Mouse (Mus musculus) E14TG2a.4 (cell line): ENCODE measurements around the gene Focad.

Experiments used
- H3K27me3 ChIP-seq: 2 replicates; pipeline ENCODE4 v1.6.1; 2014; ENCODE audit warnings: low read length, control low read depth; ENCODE audit not compliant: insufficient read depth
- H3K36me3 ChIP-seq: 2 replicates; pipeline ENCODE4 v1.6.1; 2014; ENCODE audit warnings: low read length, control low read depth; ENCODE audit not compliant: insufficient read depth
- H3K4me1 ChIP-seq: replicated peaks from 2 replicates; pipeline ENCODE4 v1.6.1; 2014; ENCODE audit warnings: low read depth, low read length, control low read depth
- H3K4me3 ChIP-seq: replicated peaks from 2 replicates; pipeline ENCODE4 v1.5.1; 2014; ENCODE audit warnings: mild to moderate bottlenecking, low read length
- H3K9me3 ChIP-seq: 2 replicates; pipeline ENCODE4 v1.6.1; 2014; ENCODE audit warnings: low read length, control low read depth
- CTCF ChIP-seq: conservative IDR thresholded peaks from 2 replicates; pipeline ENCODE4 v1.5.1; 2014; ENCODE audit warnings: low read length
- NANOG ChIP-seq: IDR thresholded peaks from 2 replicates; pipeline ENCODE4 v1.6.1; 2014; ENCODE audit warnings: borderline replicate concordance, low read length, mixed read lengths
- POU5F1 ChIP-seq: IDR thresholded peaks from 2 replicates; pipeline ENCODE4 v1.6.1; 2014; ENCODE audit warnings: low read length, borderline replicate concordance

Gene Focad

DNA sequence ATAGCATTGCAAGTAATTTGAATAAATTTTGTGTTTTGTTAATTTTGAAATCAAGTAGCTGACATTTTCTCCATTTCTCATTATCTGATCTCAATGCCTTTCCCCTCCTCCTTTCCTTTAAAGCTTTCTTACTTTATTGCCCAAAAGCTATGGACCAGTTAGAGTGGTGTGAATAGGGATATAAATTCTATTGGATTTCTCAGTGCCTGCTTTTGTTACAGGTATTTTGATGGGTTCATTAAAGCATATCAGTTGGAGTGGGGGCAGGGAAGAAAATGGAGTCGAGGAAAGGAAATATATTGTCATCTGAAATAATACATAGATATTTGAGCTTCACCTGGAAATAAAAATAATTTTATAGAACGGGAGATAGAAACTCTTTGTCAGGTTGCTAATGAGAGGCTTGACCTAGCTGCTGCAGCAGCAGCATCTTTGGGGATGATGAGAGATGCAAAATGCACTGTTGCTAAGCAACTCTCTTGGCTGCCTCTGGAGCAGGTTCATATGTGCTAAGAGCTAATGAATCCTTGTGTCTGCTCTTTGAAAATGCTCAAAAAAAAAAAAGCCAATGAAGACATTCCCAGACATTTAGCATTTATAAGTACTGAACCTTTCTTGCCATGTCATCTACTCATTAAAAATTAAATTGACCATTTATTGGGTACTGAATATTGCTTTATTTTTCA, 116.9 kb downstream of the Focad start:
- TF ChIP-seq CTCF (no peak), POU5F1 (no peak), NANOG (no peak)
- no peaks in the 10 kb centered on the region for H3K27me3 ChIP-seq
- H3K4me3 ChIP-seq: no peak overlapping the region
- H3K9me3 ChIP-seq: no peaks in the 10 kb centered on the region
- H3K4me1 ChIP-seq: no peaks in the 10 kb centered on the region
- H3K36me3 ChIP-seq: no peaks in the 10 kb centered on the region

DNA sequence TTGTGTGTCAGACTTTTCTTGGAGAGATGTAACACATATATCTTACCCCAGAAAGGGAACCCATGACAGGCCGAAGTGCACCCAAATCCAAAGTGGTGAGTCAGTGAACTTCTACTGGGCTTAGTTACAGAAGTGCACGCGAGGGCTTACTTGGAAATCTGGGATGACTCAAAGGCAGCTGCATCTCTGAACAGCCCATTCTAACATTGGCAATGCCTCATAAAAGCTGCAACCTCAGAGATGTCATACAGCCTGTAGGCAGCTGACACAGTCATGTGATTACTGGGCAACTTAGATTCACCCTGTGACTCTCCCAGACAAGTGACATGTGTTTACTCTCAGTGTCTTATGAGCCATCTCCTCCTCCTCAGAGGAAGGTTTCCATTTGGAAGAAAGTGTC, 119.5 kb downstream of the Focad start:
- Histone ChIP-seq H3K4me3 (no peak overlapping the region), H3K36me3 (no peaks in the 10 kb centered on the region), H3K4me1 (no peaks in the 10 kb centered on the region), H3K27me3 (no peaks in the 10 kb centered on the region), H3K9me3 (no peaks in the 10 kb centered on the region)
- TF ChIP-seq CTCF: no peak
- TF ChIP-seq POU5F1: no peak
- no peak for TF ChIP-seq NANOG

DNA sequence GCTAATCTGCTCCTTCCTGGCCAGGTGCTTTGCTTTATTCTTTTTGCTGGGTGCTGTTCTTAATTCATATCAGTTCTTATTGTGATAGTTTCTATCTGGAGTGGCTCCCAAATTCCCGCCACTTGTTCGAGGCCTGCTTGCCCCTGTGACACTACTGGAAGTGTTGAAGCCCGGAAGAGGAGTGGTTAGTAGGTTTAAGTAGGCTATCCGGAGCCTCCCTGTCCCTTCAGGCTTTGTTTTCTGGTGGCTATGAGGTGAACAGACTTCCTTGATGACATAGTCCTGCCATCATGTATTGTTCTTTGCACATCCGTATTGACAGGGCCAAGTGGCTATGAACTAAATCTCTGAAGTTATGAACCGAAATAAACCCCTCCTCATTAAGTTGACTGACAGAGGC, 123.9 kb downstream of the Focad start:
- no peaks in the 10 kb centered on the region for H3K27me3 ChIP-seq
- TF ChIP-seq POU5F1 (no peak), NANOG (no peak), CTCF (no peak)
- H3K4me1 ChIP-seq: no peaks in the 10 kb centered on the region
- no peaks in the 10 kb centered on the region for H3K36me3 ChIP-seq
- no peak overlapping the region for H3K4me3 ChIP-seq
- H3K9me3 ChIP-seq: no peaks in the 10 kb centered on the region

DNA sequence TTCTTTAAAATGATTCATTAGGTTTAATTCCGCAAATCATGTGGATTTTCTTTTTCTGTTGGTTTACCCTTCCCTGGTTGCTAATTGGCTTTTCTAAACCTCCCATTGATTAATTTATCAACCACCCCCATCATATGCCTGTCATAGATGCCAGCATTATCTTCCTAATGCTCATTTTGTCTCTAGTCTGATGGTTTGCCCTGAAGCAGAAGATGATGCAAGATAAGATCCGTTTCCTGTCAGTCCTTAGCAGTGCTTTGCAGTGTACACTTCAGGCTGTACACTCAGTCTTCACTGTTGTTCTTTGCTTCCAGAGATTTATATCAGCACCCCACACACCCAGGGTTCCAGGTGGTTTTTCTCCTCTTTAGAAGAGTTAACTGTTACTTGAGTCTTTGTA, 124.4 kb downstream of the Focad start:
- TF ChIP-seq CTCF (no peak), POU5F1 (no peak), NANOG (no peak)
- Histone ChIP-seq H3K27me3 (no peaks in the 10 kb centered on the region), H3K4me1 (no peaks in the 10 kb centered on the region), H3K4me3 (no peak overlapping the region), H3K9me3 (no peaks in the 10 kb centered on the region), H3K36me3 (no peaks in the 10 kb centered on the region)

DNA sequence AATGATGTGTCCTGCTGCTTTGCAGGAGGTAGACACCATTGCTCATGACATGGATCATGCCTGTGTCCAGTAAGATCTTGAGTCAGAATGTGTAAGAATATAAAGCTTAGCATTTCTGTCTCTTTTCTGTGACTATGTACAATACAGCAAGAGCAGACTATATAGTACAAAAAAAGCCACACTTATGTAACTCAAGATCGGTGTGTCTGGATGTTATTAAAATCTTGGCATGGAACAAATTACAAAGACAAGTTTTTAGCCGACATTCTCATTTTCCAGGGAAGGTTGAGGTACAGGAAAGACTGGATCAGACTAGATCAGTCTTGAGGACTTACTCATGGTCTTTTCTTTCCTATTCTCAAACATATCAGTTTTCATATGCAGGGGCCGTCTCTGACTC, 136.9 kb downstream of the Focad start:
- Histone ChIP-seq H3K4me3 (no peak overlapping the region), H3K36me3 (no peaks in the 10 kb centered on the region)

DNA sequence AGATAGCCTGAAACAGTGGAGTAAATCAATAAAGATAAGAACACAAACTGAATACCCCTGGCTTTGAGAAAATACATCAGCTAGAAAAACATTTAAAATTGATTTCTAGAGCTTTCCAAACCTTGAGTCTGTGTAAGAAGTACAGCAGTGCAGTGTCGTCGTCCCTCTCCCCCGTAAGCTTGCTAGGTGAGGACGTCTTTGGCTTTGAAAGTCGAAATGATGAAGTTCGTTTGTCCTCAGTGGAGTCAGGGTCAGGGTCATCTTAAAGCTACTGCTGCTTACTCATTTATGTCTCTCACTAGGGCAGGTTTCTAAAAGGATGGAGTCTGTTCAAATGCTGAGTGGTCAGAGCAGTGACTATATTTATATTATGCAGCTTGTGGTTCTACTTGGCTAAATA, 141.5 kb downstream of the Focad start:
- Histone ChIP-seq H3K27me3 (no peaks in the 10 kb centered on the region), H3K4me1 (no peaks in the 10 kb centered on the region), H3K4me3 (no peak overlapping the region), H3K36me3 (no peaks in the 10 kb centered on the region), H3K9me3 (no peaks in the 10 kb centered on the region)
- TF ChIP-seq NANOG (no peak), CTCF (no peak), POU5F1 (no peak)

More for the DNA sequence above, 136.9 kb downstream of the Focad start:
- H3K27me3 ChIP-seq: no peaks in the 10 kb centered on the region
- H3K4me1 ChIP-seq: no peaks in the 10 kb centered on the region
- H3K9me3 ChIP-seq: no peaks in the 10 kb centered on the region
- TF ChIP-seq POU5F1: no peak
- TF ChIP-seq NANOG: no peak
- no peak for TF ChIP-seq CTCF

DNA sequence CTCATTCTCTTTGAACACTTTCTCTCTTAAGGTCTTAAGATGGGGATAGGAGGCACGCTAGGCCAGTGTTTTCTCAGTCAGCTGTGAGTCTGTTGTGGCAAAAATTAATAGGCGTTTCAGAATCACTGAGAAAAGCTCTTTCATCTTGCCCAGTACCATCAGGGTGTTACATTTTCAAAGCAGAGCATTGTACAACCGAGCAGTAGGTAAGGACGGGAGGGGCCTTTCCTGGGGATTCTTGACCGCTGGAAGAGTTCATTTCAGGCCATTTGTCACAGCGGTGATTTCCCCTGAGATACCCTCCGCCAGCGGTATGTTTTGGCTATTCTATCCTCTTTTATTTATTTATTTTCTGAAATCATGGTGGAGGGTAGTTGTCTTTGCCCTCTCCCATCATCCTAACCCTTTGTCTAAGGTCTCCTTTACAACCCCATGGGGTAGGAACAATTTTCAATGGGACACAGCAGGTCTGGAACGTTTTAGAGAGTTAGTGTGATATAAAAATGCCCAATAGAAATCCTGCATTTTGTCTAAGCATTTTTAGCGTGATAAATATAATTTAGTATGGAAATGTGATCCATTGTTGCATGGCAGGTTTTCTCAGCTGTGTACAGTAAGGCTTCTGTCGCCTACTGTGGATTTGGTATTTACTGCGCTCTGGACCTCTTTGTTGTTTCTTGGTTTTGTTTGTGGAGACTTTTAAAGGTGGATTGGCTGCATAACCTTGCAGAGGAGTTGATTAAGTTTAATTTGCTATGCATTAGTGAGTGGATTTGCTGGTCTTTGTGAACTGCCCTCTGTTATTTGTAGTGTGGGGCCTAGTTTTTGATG, 142.7 kb downstream of the Focad start:
- no peak for TF ChIP-seq POU5F1
- TF ChIP-seq CTCF: no peak
- TF ChIP-seq NANOG: no peak
- H3K36me3 ChIP-seq: no peaks in the 10 kb centered on the region
- H3K4me3 ChIP-seq: no peak overlapping the region
- H3K27me3 ChIP-seq: no peaks in the 10 kb centered on the region
- H3K4me1 ChIP-seq: no peaks in the 10 kb centered on the region
- H3K9me3 ChIP-seq: no peaks in the 10 kb centered on the region

DNA sequence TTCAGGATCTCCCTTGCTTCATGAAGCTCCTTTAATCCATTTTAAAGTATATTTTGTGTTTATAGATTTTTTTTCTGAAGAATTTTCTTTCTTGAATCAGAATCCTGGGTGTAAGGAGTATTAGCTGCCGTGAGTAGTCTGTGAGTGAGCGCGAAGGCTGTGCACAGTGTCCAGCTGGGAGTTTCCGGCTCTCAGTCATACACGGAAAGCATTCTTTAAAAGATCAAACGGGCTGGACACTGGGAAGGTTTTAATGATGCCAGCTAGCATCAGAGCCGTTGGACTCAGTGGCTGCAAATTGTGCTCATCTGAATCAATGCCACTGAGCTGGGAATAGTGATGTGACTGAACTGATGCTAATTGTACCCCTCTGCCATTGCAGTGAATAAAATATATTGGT, 143.9 kb downstream of the Focad start:
- H3K4me1 ChIP-seq: no peaks in the 10 kb centered on the region
- no peaks in the 10 kb centered on the region for H3K9me3 ChIP-seq
- H3K36me3 ChIP-seq: no peaks in the 10 kb centered on the region
- H3K27me3 ChIP-seq: no peaks in the 10 kb centered on the region
- H3K4me3 ChIP-seq: no peak overlapping the region
- TF ChIP-seq POU5F1 (no peak), CTCF (no peak), NANOG (no peak)

DNA sequence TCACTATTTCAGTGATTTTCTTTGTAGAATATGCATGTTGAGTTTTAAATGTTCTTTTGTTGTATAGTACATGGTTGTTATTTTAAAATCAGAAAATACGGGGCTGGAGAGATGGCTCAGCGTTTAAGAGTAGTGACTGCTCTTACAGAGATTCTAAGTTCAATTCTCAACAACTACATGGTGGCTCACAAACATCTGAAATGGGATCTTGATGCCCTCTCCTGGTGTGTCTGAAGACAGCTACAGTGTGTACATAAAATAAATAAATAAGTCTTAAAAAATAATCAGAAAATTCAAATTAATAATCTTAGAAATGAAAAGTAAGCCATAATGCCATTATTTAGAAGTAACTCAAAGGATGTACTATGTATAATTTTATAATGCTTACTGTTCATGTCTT, 149.4 kb downstream of the Focad start:
- no peaks in the 10 kb centered on the region for H3K4me1 ChIP-seq
- no peak overlapping the region for H3K4me3 ChIP-seq
- no peaks in the 10 kb centered on the region for H3K9me3 ChIP-seq
- H3K36me3 ChIP-seq: no peaks in the 10 kb centered on the region
- TF ChIP-seq POU5F1 (no peak), CTCF (no peak), NANOG (no peak)
- H3K27me3 ChIP-seq: no peaks in the 10 kb centered on the region
